Mouse (Mus musculus): Measurements from ENCODE around the gene Ces2a.

DNA sequence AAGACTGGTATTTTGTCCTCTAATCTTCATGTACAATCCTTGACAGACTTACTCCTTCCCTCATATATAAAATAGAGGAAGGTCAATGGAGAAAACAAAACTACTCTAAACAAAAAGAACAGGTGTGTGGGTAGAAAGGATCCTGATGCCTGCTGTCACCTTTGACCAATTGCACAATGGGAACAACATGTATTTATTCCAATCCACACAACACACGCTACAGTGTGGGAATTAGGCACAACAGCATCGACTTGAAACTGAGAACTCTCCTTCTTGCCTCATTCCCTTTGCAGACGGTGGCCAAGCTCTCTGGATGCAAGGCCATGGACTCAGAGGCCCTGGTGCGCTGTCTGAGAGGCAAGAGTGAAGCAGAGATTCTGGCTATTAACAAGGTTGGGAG, 27.3 kb downstream of the Ces2a start:
- TF ChIP-seq CTCF (IDR thresholded peaks at IDR 0.05; ENCODE audit: borderline replicate concordance, insufficient read depth, low read length) (no peak), POLR2A (IDR thresholded peaks at IDR 0.05; ENCODE audit: low read depth, low read length) (no peak)

Data from embryonic fibroblast, embryonic 13.5 days (primary cell).